Mouse (Mus musculus) neural tube, embryonic 14.5 days (tissue): ENCODE data around the gene Mageb2. TPM values are rescaled to one million over a fixed set of nuclear protein-coding genes. Genes with fewer than 3 reads are reported as not detected.
"Not testable (repeated sequence)": the region's sequence is repeated elsewhere in the genome, so short reads cannot be mapped to it uniquely, and the experiment has no call there.

ENCODE experiments used
- ATAC-seq: fragments of 200-750 bp; cut with Nextera tagmentation; 2 replicates; pipeline ENCODE4 v1.8.0; 2017; ENCODE audit warnings: low read depth, mild to moderate bottlenecking, moderate TSS enrichment, moderate library complexity
- H3K27ac ChIP-seq: fragments of 300-500 bp; sonication (generic); 2 replicates; pipeline ENCODE4 v1.5.1; 2014; ENCODE audit warnings: low read depth, mild to moderate bottlenecking, control low read depth, low read length, moderate library complexity, mixed read lengths
- H3K27me3 ChIP-seq: fragments of 300-500 bp; sonication (generic); 2 replicates; pipeline ENCODE4 v1.6.1; 2014; ENCODE audit warnings: low read length; ENCODE audit not compliant: control insufficient read depth, insufficient read depth
- H3K36me3 ChIP-seq: fragments of 300-500 bp; sonication (generic); 2 replicates; pipeline ENCODE4 v1.6.1; 2014; ENCODE audit warnings: low read length, mixed read lengths; ENCODE audit not compliant: control insufficient read depth, insufficient read depth
- H3K4me1 ChIP-seq: fragments of 300-500 bp; sonication (generic); 2 replicates; pipeline ENCODE4 v1.6.1; 2014; ENCODE audit warnings: low read length; ENCODE audit not compliant: control insufficient read depth, insufficient read depth
- H3K4me2 ChIP-seq: fragments of 300-500 bp; sonication (generic); 2 replicates; pipeline ENCODE4 v1.6.1; 2014; ENCODE audit warnings: mild to moderate bottlenecking, low read depth, low read length, control low read depth
- H3K4me3 ChIP-seq: fragments of 300-500 bp; sonication (generic); 2 replicates; pipeline ENCODE4 v1.5.1; 2014; ENCODE audit warnings: low read depth, low read length, control low read depth, mixed read lengths
- H3K9ac ChIP-seq: fragments of 300-500 bp; sonication (generic); replicated peaks from 2 replicates; pipeline ENCODE4 v1.6.1; 2014; ENCODE audit warnings: low read depth, mild to moderate bottlenecking, control low read depth, low read length, mixed read lengths
- H3K9me3 ChIP-seq: fragments of 300-500 bp; sonication (generic); 2 replicates; pipeline ENCODE4 v1.6.1; 2016; ENCODE audit warnings: low read length; ENCODE audit not compliant: control insufficient read depth
- WGBS: fragments of 180-500 bp; shearing (Covaris S2); extraction: QIAGEN DNeasy Blood & Tissue Kit; methylation state at CpG from one replicate; pipeline ENCODE4 v1.1.7; 2014; 5-methylcytosine and 5-hydroxymethylcytosine counted together
- polyA plus RNA-seq: library from polyadenylated mRNA; unstranded; fragments of >200 nt; fragmentation: Nextera tagmentation; extraction: Ambion mirVana; gene quantifications from 2 replicates; pipeline ENCODE4 v1.2.1, GENCODE M21; 2014

Mageb2 gene
- not detected in 2 replicates for polyA plus RNA-seq

- H3K9me3 ChIP-seq, H3K4me3 ChIP-seq, H3K27ac ChIP-seq, ATAC-seq, H3K4me2 ChIP-seq, H3K27me3 ChIP-seq, H3K36me3 ChIP-seq, H3K4me1 ChIP-seq, H3K9ac ChIP-seq: not testable (repeated sequence)
- WGBS = no CpG with 5 or more reads among the region's 2 CpGs
These were observed at the start of gene Mageb2 for GRCm38 (mm10) chrX:91331390-91331789. Gene Mageb2 (plus strand): TSS chrX:91331690.

- H3K4me1 ChIP-seq, H3K27me3 ChIP-seq, H3K27ac ChIP-seq, H3K36me3 ChIP-seq, H3K4me3 ChIP-seq, ATAC-seq, H3K4me2 ChIP-seq, H3K9ac ChIP-seq, H3K9me3 ChIP-seq: not testable (repeated sequence)
- WGBS = 97% methylated on average over 9 of the region's 9 CpGs
These were observed 18.2 kb upstream of the Mageb2 start for GRCm38 (mm10) chrX:91313256-91313655.

Other genes with a start within 250 kb of the Mageb2 start
- gene Gm5072, start 60.8 kb downstream of the Mageb2 start, polyA plus RNA-seq = not detected in 2 replicates
- gene Gm8914, start 148.4 kb downstream of the Mageb2 start, polyA plus RNA-seq = not detected in 2 replicates
- not detected in 2 replicates for gene 1700084M14Rik, start 244.2 kb downstream of the Mageb2 start, polyA plus RNA-seq